Mouse (Mus musculus): ENCODE results near the gene Unc50. TPM values are rescaled to one million over a fixed set of nuclear protein-coding genes. Genes with fewer than 3 reads are reported as not detected.

Unc50 gene
- polyA plus RNA-seq, 1 experiment = 82.8 TPM

- TF ChIP-seq CTCF (IDR thresholded peaks at IDR 0.05; ENCODE audit: borderline replicate concordance, insufficient read depth, low read length) = no peak
- no peak for TF ChIP-seq POLR2A (IDR thresholded peaks at IDR 0.05; ENCODE audit: low read depth, low read length)
- Histone ChIP-seq H3K4me3 (ENCODE audit: insufficient read depth, low read length) (no peak overlapping the region), H3K4me1 (ENCODE audit: control insufficient read depth, insufficient read depth, low read length) (peaks cover 4% of the 10 kb centered on the region), H3K27ac (ENCODE audit: insufficient read depth, low read length) (no peak overlapping the region)
These were observed 22.7 kb upstream of the Unc50 start for GRCm38 (mm10) chr1:37407228-37407627.

DNA sequence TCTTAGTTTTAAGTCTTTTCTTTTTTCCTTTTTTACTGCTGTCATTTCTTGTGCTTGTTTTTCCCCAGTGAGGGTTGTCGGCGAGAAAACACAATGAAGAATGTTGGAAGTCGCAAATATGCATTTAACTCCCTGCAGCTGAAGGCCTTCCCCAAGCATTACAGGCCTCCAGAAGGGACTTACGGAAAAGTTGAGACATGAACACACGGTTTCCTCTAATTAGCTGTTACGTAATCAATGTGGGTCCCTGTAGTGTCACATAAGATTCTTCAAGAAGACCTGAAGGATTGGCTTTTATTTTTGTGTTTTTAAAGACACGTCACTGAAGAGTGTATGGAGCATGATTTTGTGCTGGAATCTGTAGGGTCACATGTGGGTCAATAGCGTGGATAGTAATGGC lies 21.9 kb upstream of the Unc50 start:
- H3K27ac ChIP-seq (ENCODE audit: insufficient read depth, low read length) = no peak overlapping the region
- peaks cover 4% of the 10 kb centered on the region for H3K4me1 ChIP-seq (ENCODE audit: control insufficient read depth, insufficient read depth, low read length)
- TF ChIP-seq CTCF (IDR thresholded peaks at IDR 0.05; ENCODE audit: borderline replicate concordance, insufficient read depth, low read length) (no peak), POLR2A (IDR thresholded peaks at IDR 0.05; ENCODE audit: low read depth, low read length) (no peak)
- no peak overlapping the region for H3K4me3 ChIP-seq (ENCODE audit: insufficient read depth, low read length)

- no peak overlapping the region for H3K27ac ChIP-seq (ENCODE audit: insufficient read depth, low read length)
- no peak for TF ChIP-seq POLR2A (IDR thresholded peaks at IDR 0.05; ENCODE audit: low read depth, low read length)
- TF ChIP-seq CTCF (IDR thresholded peaks at IDR 0.05; ENCODE audit: borderline replicate concordance, insufficient read depth, low read length) = no peak
- H3K4me1 ChIP-seq (ENCODE audit: control insufficient read depth, insufficient read depth, low read length) = peaks cover 4% of the 10 kb centered on the region
- H3K4me3 ChIP-seq (ENCODE audit: insufficient read depth, low read length) = no peak overlapping the region
These were observed 21.3 kb upstream of the Unc50 start for GRCm38 (mm10) chr1:37408678-37409077.

DNA sequence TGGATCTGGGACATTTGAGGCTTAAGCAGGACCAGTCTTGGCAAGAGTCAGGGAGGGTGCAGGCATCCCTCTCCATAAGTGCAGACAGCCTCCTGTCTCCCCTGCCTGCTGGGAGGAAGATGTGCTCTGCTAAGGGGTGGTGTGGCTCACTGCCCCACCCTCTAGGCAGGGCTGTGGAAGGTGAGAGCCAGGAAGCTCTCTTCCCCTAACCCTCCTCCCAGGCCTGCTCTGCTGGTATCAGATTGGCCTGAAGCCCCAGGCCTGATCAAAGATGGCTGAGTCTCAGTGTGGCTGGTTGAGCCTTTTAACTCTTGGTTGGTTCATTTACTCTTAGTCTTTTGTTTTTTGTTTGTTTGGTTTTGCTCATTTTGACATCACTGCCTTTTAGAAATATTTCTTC lies 20.3 kb upstream of the Unc50 start:
- H3K27ac ChIP-seq (ENCODE audit: insufficient read depth, low read length) = no peak overlapping the region
- H3K4me1 ChIP-seq (ENCODE audit: control insufficient read depth, insufficient read depth, low read length) = peaks cover 4% of the 10 kb centered on the region
- no peak for TF ChIP-seq POLR2A (IDR thresholded peaks at IDR 0.05; ENCODE audit: low read depth, low read length)
- TF ChIP-seq CTCF (IDR thresholded peaks at IDR 0.05; ENCODE audit: borderline replicate concordance, insufficient read depth, low read length) = no peak

GRCm38 (mm10) chr1:37415394-37415793 lies 14.5 kb upstream of the Unc50 start:
- no peak for TF ChIP-seq CTCF (IDR thresholded peaks at IDR 0.05; ENCODE audit: borderline replicate concordance, insufficient read depth, low read length)
- Histone ChIP-seq H3K27ac (ENCODE audit: insufficient read depth, low read length) (no peak overlapping the region), H3K4me1 (ENCODE audit: control insufficient read depth, insufficient read depth, low read length) (no peaks in the 10 kb centered on the region), H3K4me3 (ENCODE audit: insufficient read depth, low read length) (no peak overlapping the region)

More for the DNA sequence above, 20.3 kb upstream of the Unc50 start:
- no peak overlapping the region for H3K4me3 ChIP-seq (ENCODE audit: insufficient read depth, low read length)

DNA sequence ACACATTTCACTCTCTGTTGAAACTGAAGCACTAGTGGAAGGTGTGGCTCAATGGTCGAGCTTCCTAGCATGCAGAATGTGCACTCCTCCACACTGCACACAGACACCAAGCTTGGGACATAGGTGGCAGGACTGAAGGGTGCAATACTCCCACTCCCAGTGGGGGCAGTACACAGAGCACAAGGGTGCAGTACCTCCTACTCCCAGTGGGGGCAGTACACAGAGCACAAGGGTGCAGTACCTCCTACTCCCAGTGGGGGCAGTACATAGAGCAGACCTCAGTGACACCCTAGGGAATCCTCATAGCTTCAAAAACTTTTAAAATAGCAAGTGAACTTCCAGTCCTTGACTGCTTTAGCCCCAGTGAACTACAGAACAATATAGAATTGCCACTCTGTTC lies 10.5 kb upstream of the Unc50 start:
- no peak overlapping the region for H3K4me3 ChIP-seq (ENCODE audit: insufficient read depth, low read length)
- peak; percentile 66; the same call in 1 of the 2 replicates for TF ChIP-seq CTCF (IDR thresholded peaks at IDR 0.05; ENCODE audit: borderline replicate concordance, insufficient read depth, low read length)
- TF ChIP-seq POLR2A (IDR thresholded peaks at IDR 0.05; ENCODE audit: low read depth, low read length) = no peak
- no peak overlapping the region for H3K27ac ChIP-seq (ENCODE audit: insufficient read depth, low read length)
- H3K4me1 ChIP-seq (ENCODE audit: control insufficient read depth, insufficient read depth, low read length) = no peaks in the 10 kb centered on the region

- Histone ChIP-seq H3K4me1 (ENCODE audit: control insufficient read depth, insufficient read depth, low read length) (peaks cover 5% of the 10 kb centered on the region), H3K27ac (ENCODE audit: insufficient read depth, low read length) (no peak overlapping the region), H3K4me3 (ENCODE audit: insufficient read depth, low read length) (no peak overlapping the region)
- TF ChIP-seq POLR2A (IDR thresholded peaks at IDR 0.05; ENCODE audit: low read depth, low read length) (no peak), CTCF (IDR thresholded peaks at IDR 0.05; ENCODE audit: borderline replicate concordance, insufficient read depth, low read length) (no peak)
These were observed 2.6 kb upstream of the Unc50 start for GRCm38 (mm10) chr1:37427144-37427875.

GRCm38 (mm10) chr1:37428911-37429310 lies 1.0 kb upstream of the Unc50 start:
- Histone ChIP-seq H3K4me3 (ENCODE audit: insufficient read depth, low read length) (peak overlapping the region; percentile 87), H3K27ac (ENCODE audit: insufficient read depth, low read length) (no peak overlapping the region), H3K4me1 (ENCODE audit: control insufficient read depth, insufficient read depth, low read length) (peaks cover 8% of the 10 kb centered on the region)
- no peak for TF ChIP-seq CTCF (IDR thresholded peaks at IDR 0.05; ENCODE audit: borderline replicate concordance, insufficient read depth, low read length)
- no peak for TF ChIP-seq POLR2A (IDR thresholded peaks at IDR 0.05; ENCODE audit: low read depth, low read length)

DNA sequence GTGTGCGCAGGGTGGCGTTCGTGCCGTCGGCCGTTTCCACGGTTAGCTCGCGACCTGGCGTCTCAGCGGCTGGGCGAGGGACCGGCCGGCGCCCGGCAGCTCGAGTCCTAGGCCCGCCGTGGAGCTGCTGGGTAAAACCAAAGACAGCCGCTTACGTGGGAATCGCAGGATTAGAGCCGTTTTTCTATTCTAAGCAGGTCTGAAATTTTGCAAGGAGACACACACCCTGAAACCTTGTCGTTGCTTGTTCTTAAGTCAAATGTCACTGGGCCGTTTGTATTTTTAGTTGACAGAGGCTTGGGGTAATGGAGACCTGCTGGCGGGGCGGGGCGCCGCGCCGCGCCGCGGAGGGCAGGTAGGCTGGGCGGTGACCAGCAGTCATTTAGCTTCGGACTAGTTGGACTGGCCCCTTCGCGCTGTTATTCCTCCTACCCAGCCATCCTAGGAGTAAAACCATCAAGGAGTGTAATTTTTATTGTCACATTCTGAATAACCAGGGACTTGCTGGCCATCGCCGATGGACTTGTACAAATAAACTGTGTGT lies 430 bp downstream of the Unc50 start:
- H3K27ac ChIP-seq (ENCODE audit: insufficient read depth, low read length) = no peak overlapping the region
- peak overlapping the region; percentile 87 for H3K4me3 ChIP-seq (ENCODE audit: insufficient read depth, low read length)
- H3K4me1 ChIP-seq (ENCODE audit: control insufficient read depth, insufficient read depth, low read length) = peaks cover 8% of the 10 kb centered on the region
- no peak for TF ChIP-seq POLR2A (IDR thresholded peaks at IDR 0.05; ENCODE audit: low read depth, low read length)
- TF ChIP-seq CTCF (IDR thresholded peaks at IDR 0.05; ENCODE audit: borderline replicate concordance, insufficient read depth, low read length) = no peak

DNA sequence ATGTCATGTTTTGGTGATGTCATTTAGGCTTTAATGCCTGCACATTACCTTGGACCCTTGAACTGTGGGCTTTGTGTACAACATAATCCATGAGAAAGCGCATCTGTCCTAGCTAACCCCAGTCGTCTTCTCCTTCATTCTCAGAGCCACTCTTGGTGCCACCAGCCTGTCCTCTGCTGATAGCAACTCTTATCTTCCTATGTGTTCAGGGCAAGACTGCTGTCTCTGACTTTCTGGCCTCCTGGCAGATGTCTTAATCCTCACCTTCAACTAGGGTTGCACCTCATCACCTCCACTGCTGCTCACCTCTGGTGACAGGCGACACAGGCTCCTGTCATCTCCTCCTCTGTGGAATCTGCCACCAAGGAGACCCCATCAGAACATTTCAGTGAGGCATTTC lies 6.5 kb downstream of the Unc50 start:
- H3K4me3 ChIP-seq (ENCODE audit: insufficient read depth, low read length) = no peak overlapping the region
- H3K27ac ChIP-seq (ENCODE audit: insufficient read depth, low read length) = no peak overlapping the region
- TF ChIP-seq POLR2A (IDR thresholded peaks at IDR 0.05; ENCODE audit: low read depth, low read length) (no peak), CTCF (IDR thresholded peaks at IDR 0.05; ENCODE audit: borderline replicate concordance, insufficient read depth, low read length) (no peak)
- H3K4me1 ChIP-seq (ENCODE audit: control insufficient read depth, insufficient read depth, low read length) = peaks cover 5% of the 10 kb centered on the region; the same call in 1 of the 2 replicates

Measured in embryonic fibroblast, embryonic 13.5 days (primary cell).